Mouse (Mus musculus) common myeloid progenitor, adult 5-6 weeks (primary cell): Measurements from ENCODE around the gene G430095P16Rik. TPM values are rescaled to one million over a fixed set of nuclear protein-coding genes. Genes with fewer than 3 reads are reported as not detected.

Source experiments
- ATAC-seq: replicated peaks from 2 replicates; pipeline ENCODE4 v1.8.0; 2016; ENCODE audit warnings: low read depth, mild to moderate bottlenecking, moderate TSS enrichment, inconsistent platforms; ENCODE audit not compliant: poor library complexity, severe bottlenecking
- total RNA-seq: library from RNA; stranded (forward); fragments of 200-1000, 187-1606 nt; gene quantifications from 2 replicates; pipeline ENCODE4 v1.2.3, GENCODE M21; 2017

G430095P16Rik gene
- 13.2 and 22.4 TPM in 2 replicates for total RNA-seq

GRCm38 (mm10) chr8:84722850-84723570 lies at the start of gene G430095P16Rik:
G430095P16Rik (plus strand) TSS chr8:84723007.
- peak; percentile 87 for ATAC-seq

GRCm38 (mm10) chr8:84677305-84677704 lies 45.5 kb upstream of the G430095P16Rik start:
- ATAC-seq: no peak

DNA sequence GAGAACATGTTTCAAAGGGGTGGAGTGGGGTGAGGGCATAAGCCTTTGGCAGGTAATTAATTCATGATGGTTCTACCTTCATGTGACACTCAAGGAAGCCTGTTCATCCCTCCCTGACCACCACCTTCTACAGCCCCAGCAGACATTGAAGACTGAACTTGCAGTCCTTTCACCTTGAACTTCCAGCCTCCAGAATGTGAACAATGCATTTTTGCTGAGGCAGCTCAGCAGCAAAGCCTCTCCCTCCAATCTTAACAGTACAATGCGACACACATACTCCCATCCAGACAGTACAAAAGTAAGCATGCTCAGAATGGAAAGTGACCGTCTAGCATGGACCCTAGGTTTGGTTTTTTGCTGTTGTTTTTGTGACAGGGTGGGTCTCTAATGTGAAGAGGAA lies 41.3 kb upstream of the G430095P16Rik start:
- no peak for ATAC-seq

DNA sequence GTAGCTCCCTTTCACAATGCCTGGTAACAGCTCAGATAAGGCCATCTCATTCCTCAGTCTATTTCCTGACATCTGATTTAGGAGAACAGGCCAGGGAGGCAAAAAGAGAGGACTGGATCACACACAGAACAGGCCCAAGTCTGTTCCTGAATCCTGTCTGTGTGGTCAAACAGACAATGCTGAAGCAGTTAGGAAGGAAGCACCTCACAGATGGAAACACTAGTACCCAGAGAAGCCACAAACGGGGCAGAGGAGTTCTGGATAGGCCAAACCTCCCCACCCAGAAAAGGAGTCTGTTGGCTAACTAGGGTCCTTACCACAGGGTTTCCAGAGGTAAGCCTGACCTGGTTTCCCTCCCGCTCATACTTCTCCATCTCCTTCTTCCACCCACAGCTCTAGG lies 40.5 kb upstream of the G430095P16Rik start:
- peak; percentile 39; the same call in 1 of the 2 replicates for ATAC-seq

GRCm38 (mm10) chr8:84684537-84684936 lies 38.3 kb upstream of the G430095P16Rik start:
- ATAC-seq: no peak

- 0 out of 2 replicates have a peak, but pooled peaks have one; percentile 28 for ATAC-seq
Measured at GRCm38 (mm10) chr8:84686191-84687002, 36.4 kb upstream of the G430095P16Rik start, which contains the start of gene Trmt1. Trmt1 (plus strand) TSS chr8:84686307.

DNA sequence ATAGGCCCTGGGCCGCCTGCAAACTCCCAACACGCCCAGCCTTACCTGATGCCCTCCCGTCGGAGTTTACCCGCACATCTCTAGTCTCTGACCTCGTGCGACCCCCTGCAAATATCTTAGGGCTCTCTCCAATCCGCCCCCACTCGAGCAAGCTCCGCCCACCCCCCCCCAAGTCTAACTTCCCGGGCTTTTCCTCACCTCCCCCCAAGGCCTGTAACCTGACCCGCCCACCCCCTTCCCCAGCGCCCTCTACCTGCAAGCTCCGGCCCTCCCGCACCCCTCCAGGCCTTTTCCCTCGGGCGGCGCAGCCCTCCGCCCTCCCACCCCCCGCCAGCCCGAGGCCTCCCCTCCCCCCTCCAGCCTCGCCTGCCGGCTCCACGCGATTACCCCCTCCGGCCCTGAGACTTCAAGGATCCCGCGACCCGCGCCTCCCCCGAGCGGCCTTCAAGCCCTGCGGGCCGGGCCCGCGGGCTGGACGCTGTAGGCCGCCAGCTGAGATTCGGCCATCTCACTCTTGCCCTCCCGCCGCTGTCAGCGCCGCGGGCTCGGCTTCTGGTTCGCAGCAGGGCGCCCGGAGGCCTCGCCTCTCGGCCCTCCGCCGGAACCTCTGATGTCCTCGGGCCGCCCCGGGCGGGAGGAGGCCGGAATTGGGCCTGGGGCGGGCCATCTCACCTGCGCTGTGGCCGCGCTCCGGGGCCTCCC lies 35.7 kb upstream of the G430095P16Rik start:
- no peak for ATAC-seq

DNA sequence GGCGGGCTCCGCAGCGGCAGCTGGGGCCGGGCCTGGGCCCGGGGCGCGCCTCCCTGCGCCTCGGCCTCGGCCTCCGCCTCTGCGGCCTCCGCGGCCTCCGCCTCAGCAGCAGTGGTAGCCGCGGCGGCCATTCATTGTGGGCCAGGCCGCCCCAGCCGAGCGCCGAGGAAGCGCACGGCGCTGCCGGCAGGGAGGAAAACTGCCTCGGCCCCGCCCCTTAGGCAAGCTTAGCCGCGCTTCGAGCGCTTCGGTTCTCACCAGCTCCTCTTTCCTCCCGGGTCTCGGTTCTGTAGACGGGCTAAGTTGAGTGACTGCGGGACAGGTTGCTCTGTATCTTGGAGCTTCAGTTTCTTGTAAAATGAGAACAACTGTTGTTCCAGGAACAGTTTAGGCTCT lies 35.1 kb upstream of the G430095P16Rik start, which contains the start of gene Nacc1:
Gene Nacc1, minus strand, starts transcription at position 158 of the 396 bp plus-strand sequence.
- ATAC-seq: peak; percentile 70

GRCm38 (mm10) chr8:84689091-84689915 lies 33.5 kb upstream of the G430095P16Rik start:
- peak; percentile 86 for ATAC-seq

- ATAC-seq: no peak
Measured at GRCm38 (mm10) chr8:84693332-84693731, 29.5 kb upstream of the G430095P16Rik start.

DNA sequence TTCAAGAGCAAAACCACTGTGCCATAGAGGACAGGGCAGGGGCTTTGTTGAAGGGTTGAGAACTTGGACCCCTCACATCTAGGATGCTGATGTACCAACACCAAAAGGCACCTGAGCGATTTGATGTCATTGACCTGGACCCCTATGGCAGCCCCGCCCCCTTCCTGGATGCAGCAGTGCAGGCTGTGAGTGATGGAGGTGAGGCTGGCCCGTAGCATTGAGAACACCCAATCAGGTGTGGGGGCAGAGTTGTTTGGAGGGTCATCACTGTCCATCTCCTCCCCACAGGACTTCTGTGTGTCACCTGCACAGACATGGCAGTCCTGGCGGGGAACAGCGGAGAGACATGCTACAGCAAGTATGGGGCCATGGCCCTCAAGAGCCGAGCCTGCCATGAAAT lies 27.7 kb upstream of the G430095P16Rik start:
- no peak for ATAC-seq

GRCm38 (mm10) chr8:84697166-84698130 lies 25.4 kb upstream of the G430095P16Rik start:
- peak; percentile 10; the same call in 1 of the 2 replicates for ATAC-seq

DNA sequence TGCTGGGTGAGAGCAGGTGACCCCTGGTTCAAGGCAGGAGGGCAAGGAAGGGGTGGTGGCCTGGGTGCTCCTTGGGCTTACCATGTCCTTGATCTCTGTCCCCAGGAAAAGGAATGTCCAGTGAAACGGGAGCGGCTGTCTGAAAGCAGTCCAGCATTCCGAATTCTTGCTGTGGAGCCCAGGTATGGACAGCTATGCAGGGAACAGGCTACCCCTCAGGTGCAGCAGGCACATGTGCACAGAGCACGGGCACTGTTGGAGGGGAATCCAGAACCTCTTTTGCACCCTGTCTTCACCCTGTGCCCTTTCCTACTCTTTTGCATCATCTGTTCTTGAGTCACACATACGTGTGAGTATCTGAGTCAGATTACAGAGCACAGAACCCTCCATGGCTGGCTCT lies 24.5 kb upstream of the G430095P16Rik start:
- no peak for ATAC-seq

GRCm38 (mm10) chr8:84698929-84699401 lies 23.8 kb upstream of the G430095P16Rik start:
- no peak for ATAC-seq

DNA sequence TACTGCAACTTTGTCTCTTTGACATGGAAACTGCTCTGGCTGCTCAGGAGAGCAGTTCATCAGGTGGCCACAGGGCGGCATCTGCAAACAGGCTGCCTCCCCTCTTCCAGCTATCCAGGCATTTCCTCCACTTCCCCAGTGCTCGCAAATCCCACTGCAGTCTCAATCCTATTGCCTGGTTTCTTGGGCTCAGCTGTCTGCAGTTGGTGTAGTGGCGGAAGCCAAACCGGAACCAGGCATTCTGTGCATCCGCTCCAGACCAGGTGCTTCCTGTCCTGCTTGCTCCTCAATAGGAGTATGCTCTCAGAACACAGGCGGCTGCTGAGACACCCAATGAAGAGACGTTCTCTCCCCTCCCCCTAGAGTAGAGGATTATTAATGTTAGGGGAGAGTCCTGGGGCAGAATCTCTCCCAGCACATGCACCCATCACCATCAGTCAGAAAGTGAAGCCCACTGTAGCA lies 22.9 kb upstream of the G430095P16Rik start:
- ATAC-seq: peak; percentile 37

DNA sequence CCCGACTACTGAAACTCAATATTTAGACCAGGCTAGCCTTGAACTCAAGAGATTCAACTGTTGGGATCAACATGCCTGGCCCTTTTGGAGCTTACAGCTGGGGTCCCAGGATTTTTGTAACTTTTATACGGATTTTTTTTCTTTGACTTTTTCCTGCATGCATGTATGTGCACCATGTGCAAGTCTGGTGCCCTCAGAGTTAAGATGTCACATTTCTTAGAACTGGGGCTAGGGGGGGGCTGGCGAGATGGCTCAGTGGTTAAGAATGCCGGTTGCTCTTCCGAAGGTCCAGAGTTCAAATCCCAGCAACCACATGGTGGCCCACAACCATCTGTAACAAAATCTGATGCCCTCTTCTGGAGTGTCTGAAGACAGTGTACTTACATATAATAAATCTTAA lies 22.3 kb upstream of the G430095P16Rik start:
- no peak for ATAC-seq

GRCm38 (mm10) chr8:84700941-84701911 lies 21.6 kb upstream of the G430095P16Rik start, which contains the start of gene Lyl1:
Lyl1 (plus strand) TSS chr8:84701457.
- peak; percentile 42 for ATAC-seq
